Mouse (Mus musculus): ENCODE measurements around the gene Gm42742. TPM values are rescaled to one million over a fixed set of nuclear protein-coding genes. Genes with fewer than 3 reads are reported as not detected.

Gene Gm42742
- polyA plus RNA-seq (2014; fragmentation: Illumina TruSeq; extraction: RNeasy Lipid Tissue Mini Kit (QIAGEN cat#74804); ENCODE audit: low replicate concordance) = 0.52 TPM

GRCm38 (mm10) chr7:127020901-127021562 lies at the start of gene Gm42742, which contains the start of gene Prrt2:
TSS of gene Gm42742 (minus strand) at chr7:127021097.
TSS of gene Prrt2 (minus strand) at chr7:127021211.

GRCm38 (mm10) chr7:127041851-127042672 lies 21.2 kb upstream of the Gm42742 start, which contains the start of gene Kif22:
TSS of gene Kif22 (minus strand) at chr7:127042471.

GRCm38 (mm10) chr7:127026984-127027726 lies 6.3 kb upstream of the Gm42742 start, which contains the start of gene Maz:
TSS of gene Maz (minus strand) at chr7:127027037.

GRCm38 (mm10) chr7:127016971-127017949 lies 3.6 kb downstream of the Gm42742 start, which contains the start of gene Pagr1a:
TSS of gene Pagr1a (minus strand) at chr7:127017352.

GRCm38 (mm10) chr7:127016481-127016485 lies 4.6 kb downstream of the Gm42742 start, which contains the start of gene Pagr1b:
TSS of gene Pagr1b (minus strand) at chr7:127016484.

GRCm38 (mm10) chr7:127014320-127014719 lies 6.6 kb downstream of the Gm42742 start, which contains the start of gene Mvp:
TSS of gene Mvp (minus strand) at chr7:127014621.

GRCm38 (mm10) chr7:126975950-126976866 lies 44.7 kb downstream of the Gm42742 start, which contains the start of gene Cdiptos:
TSS of gene Cdiptos (minus strand) at chr7:126976098.

GRCm38 (mm10) chr7:126975893-126975949 lies 45.2 kb downstream of the Gm42742 start, which contains the start of gene Cdipt:
TSS of gene Cdipt (plus strand) at chr7:126975914.

Other genes with a start within 250 kb of the Gm42742 start
- gene Ypel3, start 244.1 kb downstream of the Gm42742 start, polyA plus RNA-seq (2014; fragmentation: Illumina TruSeq; extraction: RNeasy Lipid Tissue Mini Kit (QIAGEN cat#74804); ENCODE audit: low replicate concordance) = 5.8 TPM
- gene Tbx6, start 239.6 kb downstream of the Gm42742 start, polyA plus RNA-seq (2014; fragmentation: Illumina TruSeq; extraction: RNeasy Lipid Tissue Mini Kit (QIAGEN cat#74804); ENCODE audit: low replicate concordance) = not detected
- gene Ppp4c, start 228.6 kb downstream of the Gm42742 start, polyA plus RNA-seq (2014; fragmentation: Illumina TruSeq; extraction: RNeasy Lipid Tissue Mini Kit (QIAGEN cat#74804); ENCODE audit: low replicate concordance) = 24.4 TPM
- gene Fam57b, start 223.4 kb downstream of the Gm42742 start, polyA plus RNA-seq (2014; fragmentation: Illumina TruSeq; extraction: RNeasy Lipid Tissue Mini Kit (QIAGEN cat#74804); ENCODE audit: low replicate concordance) = not detected
- gene 4930451I11Rik, start 189.5 kb downstream of the Gm42742 start, polyA plus RNA-seq (2014; fragmentation: Illumina TruSeq; extraction: RNeasy Lipid Tissue Mini Kit (QIAGEN cat#74804); ENCODE audit: low replicate concordance) = not detected
- not detected for gene Doc2a, start 173.7 kb downstream of the Gm42742 start, polyA plus RNA-seq (2014; fragmentation: Illumina TruSeq; extraction: RNeasy Lipid Tissue Mini Kit (QIAGEN cat#74804); ENCODE audit: low replicate concordance)
- 10.8 TPM for gene Hirip3, start 159.1 kb downstream of the Gm42742 start, polyA plus RNA-seq (2014; fragmentation: Illumina TruSeq; extraction: RNeasy Lipid Tissue Mini Kit (QIAGEN cat#74804); ENCODE audit: low replicate concordance)
- gene Ino80e, start 158.7 kb downstream of the Gm42742 start, polyA plus RNA-seq (2014; fragmentation: Illumina TruSeq; extraction: RNeasy Lipid Tissue Mini Kit (QIAGEN cat#74804); ENCODE audit: low replicate concordance) = 2.2 TPM
- gene Taok2, start 136.4 kb downstream of the Gm42742 start, polyA plus RNA-seq (2014; fragmentation: Illumina TruSeq; extraction: RNeasy Lipid Tissue Mini Kit (QIAGEN cat#74804); ENCODE audit: low replicate concordance) = 4.1 TPM
- gene Tmem219, start 98.2 kb downstream of the Gm42742 start, polyA plus RNA-seq (2014; fragmentation: Illumina TruSeq; extraction: RNeasy Lipid Tissue Mini Kit (QIAGEN cat#74804); ENCODE audit: low replicate concordance) = 5.0 TPM
- 1.8 TPM for gene Kctd13, start 92.2 kb downstream of the Gm42742 start, polyA plus RNA-seq (2014; fragmentation: Illumina TruSeq; extraction: RNeasy Lipid Tissue Mini Kit (QIAGEN cat#74804); ENCODE audit: low replicate concordance)
- gene Asphd1, start 71.5 kb downstream of the Gm42742 start, polyA plus RNA-seq (2014; fragmentation: Illumina TruSeq; extraction: RNeasy Lipid Tissue Mini Kit (QIAGEN cat#74804); ENCODE audit: low replicate concordance) = not detected
- gene Sez6l2, start 70.5 kb downstream of the Gm42742 start, polyA plus RNA-seq (2014; fragmentation: Illumina TruSeq; extraction: RNeasy Lipid Tissue Mini Kit (QIAGEN cat#74804); ENCODE audit: low replicate concordance) = 0.78 TPM
- gene Cdipt, start 45.2 kb downstream of the Gm42742 start, polyA plus RNA-seq (2014; fragmentation: Illumina TruSeq; extraction: RNeasy Lipid Tissue Mini Kit (QIAGEN cat#74804); ENCODE audit: low replicate concordance) = 15.7 TPM
- gene Cdiptos, start 45.0 kb downstream of the Gm42742 start, polyA plus RNA-seq (2014; fragmentation: Illumina TruSeq; extraction: RNeasy Lipid Tissue Mini Kit (QIAGEN cat#74804); ENCODE audit: low replicate concordance) = 0.45 TPM
- gene Mvp, start 6.5 kb downstream of the Gm42742 start, polyA plus RNA-seq (2014; fragmentation: Illumina TruSeq; extraction: RNeasy Lipid Tissue Mini Kit (QIAGEN cat#74804); ENCODE audit: low replicate concordance) = 0.74 TPM
- not detected for gene Pagr1b, start 4.6 kb downstream of the Gm42742 start, polyA plus RNA-seq (2014; fragmentation: Illumina TruSeq; extraction: RNeasy Lipid Tissue Mini Kit (QIAGEN cat#74804); ENCODE audit: low replicate concordance)
- not detected for gene Pagr1a, start 3.7 kb downstream of the Gm42742 start, polyA plus RNA-seq (2014; fragmentation: Illumina TruSeq; extraction: RNeasy Lipid Tissue Mini Kit (QIAGEN cat#74804); ENCODE audit: low replicate concordance)
- gene Prrt2, start 114 bp upstream of the Gm42742 start, polyA plus RNA-seq (2014; fragmentation: Illumina TruSeq; extraction: RNeasy Lipid Tissue Mini Kit (QIAGEN cat#74804); ENCODE audit: low replicate concordance) = not detected
- 13.0 TPM for gene Maz, start 5.9 kb upstream of the Gm42742 start, polyA plus RNA-seq (2014; fragmentation: Illumina TruSeq; extraction: RNeasy Lipid Tissue Mini Kit (QIAGEN cat#74804); ENCODE audit: low replicate concordance)
- 0.97 TPM for gene Kif22, start 21.4 kb upstream of the Gm42742 start, polyA plus RNA-seq (2014; fragmentation: Illumina TruSeq; extraction: RNeasy Lipid Tissue Mini Kit (QIAGEN cat#74804); ENCODE audit: low replicate concordance)
- 380 TPM for gene Zg16, start 66.2 kb upstream of the Gm42742 start, polyA plus RNA-seq (2014; fragmentation: Illumina TruSeq; extraction: RNeasy Lipid Tissue Mini Kit (QIAGEN cat#74804); ENCODE audit: low replicate concordance)
- gene AI467606, start 70.3 kb upstream of the Gm42742 start, polyA plus RNA-seq (2014; fragmentation: Illumina TruSeq; extraction: RNeasy Lipid Tissue Mini Kit (QIAGEN cat#74804); ENCODE audit: low replicate concordance) = 1.6 TPM
- 0.48 TPM for gene Qprt, start 101.1 kb upstream of the Gm42742 start, polyA plus RNA-seq (2014; fragmentation: Illumina TruSeq; extraction: RNeasy Lipid Tissue Mini Kit (QIAGEN cat#74804); ENCODE audit: low replicate concordance)
- 0.89 TPM for gene Spn, start 116.7 kb upstream of the Gm42742 start, polyA plus RNA-seq (2014; fragmentation: Illumina TruSeq; extraction: RNeasy Lipid Tissue Mini Kit (QIAGEN cat#74804); ENCODE audit: low replicate concordance)
- gene Cd2bp2, start 175.0 kb upstream of the Gm42742 start, polyA plus RNA-seq (2014; fragmentation: Illumina TruSeq; extraction: RNeasy Lipid Tissue Mini Kit (QIAGEN cat#74804); ENCODE audit: low replicate concordance) = 9.1 TPM
- 3.0 TPM for gene Tbc1d10b, start 187.4 kb upstream of the Gm42742 start, polyA plus RNA-seq (2014; fragmentation: Illumina TruSeq; extraction: RNeasy Lipid Tissue Mini Kit (QIAGEN cat#74804); ENCODE audit: low replicate concordance)
- gene Mylpf, start 187.8 kb upstream of the Gm42742 start, polyA plus RNA-seq (2014; fragmentation: Illumina TruSeq; extraction: RNeasy Lipid Tissue Mini Kit (QIAGEN cat#74804); ENCODE audit: low replicate concordance) = not detected
- 0.63 TPM for gene Zfp553, start 212.0 kb upstream of the Gm42742 start, polyA plus RNA-seq (2014; fragmentation: Illumina TruSeq; extraction: RNeasy Lipid Tissue Mini Kit (QIAGEN cat#74804); ENCODE audit: low replicate concordance)
- 1.5 TPM for gene Sept1, start 212.0 kb upstream of the Gm42742 start, polyA plus RNA-seq (2014; fragmentation: Illumina TruSeq; extraction: RNeasy Lipid Tissue Mini Kit (QIAGEN cat#74804); ENCODE audit: low replicate concordance)
- not detected for gene Zfp771, start 223.2 kb upstream of the Gm42742 start, polyA plus RNA-seq (2014; fragmentation: Illumina TruSeq; extraction: RNeasy Lipid Tissue Mini Kit (QIAGEN cat#74804); ENCODE audit: low replicate concordance)
- gene Dctpp1, start 239.6 kb upstream of the Gm42742 start, polyA plus RNA-seq (2014; fragmentation: Illumina TruSeq; extraction: RNeasy Lipid Tissue Mini Kit (QIAGEN cat#74804); ENCODE audit: low replicate concordance) = 0.78 TPM